15 mouse cellular contexts compared by ENCODE assay signal in the genomic region with DNA sequence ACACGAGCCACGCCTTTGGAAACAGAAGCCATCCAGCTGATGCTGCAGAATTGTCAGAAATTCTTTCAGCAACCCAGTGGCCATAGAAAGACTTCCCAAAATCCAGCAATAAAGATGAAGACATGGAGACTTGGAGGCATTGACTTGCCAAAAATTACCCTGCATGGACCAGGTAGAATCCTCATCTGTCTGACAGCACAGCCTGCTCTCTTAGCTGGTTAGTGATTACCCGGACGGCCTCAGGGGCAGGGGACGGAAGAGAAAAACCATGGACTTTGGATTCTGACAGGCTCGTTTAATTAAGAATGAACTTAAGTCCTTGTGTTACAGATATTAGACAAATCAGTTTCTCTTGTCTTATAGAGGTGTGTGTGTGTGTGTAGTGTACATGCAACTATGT. TPM values are rescaled to one million over a fixed set of nuclear protein-coding genes. Genes with fewer than 3 reads are reported as not detected.
DNase-seq lines count a peak whose midpoint lies in the region; ATAC-seq and TF ChIP-seq lines count a peak whose summit lies in the region.
"Had no signal": no experiment of that assay in that cellular context is flagged by ENCODE, and none has a peak within 500 bp of the region (broad histone marks: within the 10 kb centered on the region; RNA-seq: fewer than 3 reads in every experiment).

No protein-coding gene starts in this region.

- no peaks in the 10 kb centered on the region for H3K36me3 ChIP-seq in heart, embryonic 13.5 days
- no peaks in the 10 kb centered on the region for H3K36me3 ChIP-seq in kidney, adult 2 months (ENCODE audit: control insufficient read depth, insufficient read depth, low read length)
- H3K36me3 ChIP-seq in liver, embryonic 11.5 days (ENCODE audit: control insufficient read depth, insufficient read depth, low read length), result no peaks in the 10 kb centered on the region
- H3K36me3 ChIP-seq in stomach, postnatal 0 days (ENCODE audit: control insufficient read depth, insufficient read depth, low read length), result no peaks in the 10 kb centered on the region
- H3K36me3 ChIP-seq: embryonic facial prominence, embryonic 12.5 days; limb, embryonic 13.5 days; midbrain, embryonic 13.5 days had no signal

- no peak overlapping the region for H3K4me3 ChIP-seq in heart, embryonic 13.5 days
- H3K4me3 ChIP-seq in kidney, adult 2 months (ENCODE audit: insufficient read depth, low read depth, low read length), result no peak overlapping the region
- no peak overlapping the region for H3K4me3 ChIP-seq in liver, embryonic 11.5 days (ENCODE audit: low read depth, low read length)
- H3K4me3 ChIP-seq in stomach, postnatal 0 days (ENCODE audit: low read depth, low read length), result no peak overlapping the region
- H3K4me3 ChIP-seq: embryonic facial prominence, embryonic 12.5 days; limb, embryonic 13.5 days; midbrain, embryonic 13.5 days had no signal

- no peak for ATAC-seq in heart, embryonic 13.5 days (ENCODE audit: extremely low read depth, insufficient number of reproducible peaks, low FRiP score, low TSS enrichment)
- ATAC-seq in liver, embryonic 11.5 days (replicated peaks; ENCODE audit: low FRiP score), result no peak
- ATAC-seq in stomach, postnatal 0 days (ENCODE audit: low FRiP score, low TSS enrichment), result no peak
- ATAC-seq: midbrain, embryonic 13.5 days had no signal

- peaks cover 48% of the 10 kb centered on the region for H3K4me1 ChIP-seq in heart, embryonic 13.5 days
- H3K4me1 ChIP-seq in kidney, adult 2 months (ENCODE audit: control insufficient read depth, insufficient read depth, low read length), result peaks cover 11% of the 10 kb centered on the region; the same call in 1 of the 2 replicates
- peaks cover 37% of the 10 kb centered on the region for H3K4me1 ChIP-seq in liver, embryonic 11.5 days (replicated peaks; ENCODE audit: control insufficient read depth, insufficient read depth, low read length)
- H3K4me1 ChIP-seq in stomach, postnatal 0 days (replicated peaks; ENCODE audit: control insufficient read depth, insufficient read depth), result peaks cover 7% of the 10 kb centered on the region; the same call in 1 of the 2 replicates

- no peaks in the 10 kb centered on the region for H3K9me3 ChIP-seq in heart, embryonic 13.5 days
- H3K9me3 ChIP-seq in liver, embryonic 11.5 days (ENCODE audit: control insufficient read depth, low read length), result no peaks in the 10 kb centered on the region
- no peaks in the 10 kb centered on the region for H3K9me3 ChIP-seq in stomach, postnatal 0 days (ENCODE audit: control insufficient read depth, low read length)
- H3K9me3 ChIP-seq: embryonic facial prominence, embryonic 12.5 days; limb, embryonic 13.5 days; midbrain, embryonic 13.5 days had no signal

- TF ChIP-seq EP300 in stomach, postnatal 0 days (optimal IDR thresholded peaks at IDR 0.05), result no peak

- no peak for DNase-seq in heart, postnatal 4 days
- DNase-seq in kidney, adult 2 months, result peak; percentile 90
- DNase-seq in liver, embryonic 11.5 days (ENCODE audit: low spot score), result no peak
- DNase-seq in stomach, postnatal 0 days (ENCODE audit: low spot score), result peak; percentile 17
- DNase-seq in left cerebral cortex, adult 8-10 months (ENCODE audit: low spot score in 2 of 2), result no peak
- DNase-seq in testis, postnatal 14 days (ENCODE audit: low spot score), result no peak
- no peak for DNase-seq in lung, postnatal 14 days
- DNase-seq: adrenal gland, postnatal 10 days; cerebellum, postnatal 25 days; heart, postnatal 10 days; thymus, postnatal 25 days had no signal

- no peaks in the 10 kb centered on the region for H3K27me3 ChIP-seq in heart, embryonic 13.5 days (replicated peaks)
- no peaks in the 10 kb centered on the region for H3K27me3 ChIP-seq in kidney, adult 2 months (replicated peaks; ENCODE audit: control insufficient read depth, insufficient read depth, low read length)
- no peaks in the 10 kb centered on the region for H3K27me3 ChIP-seq in liver, embryonic 11.5 days (replicated peaks; ENCODE audit: control insufficient read depth, insufficient read depth, low read length)
- no peaks in the 10 kb centered on the region for H3K27me3 ChIP-seq in stomach, postnatal 0 days (ENCODE audit: control insufficient read depth, insufficient read depth, low read length)
- H3K27me3 ChIP-seq: embryonic facial prominence, embryonic 12.5 days; limb, embryonic 13.5 days; midbrain, embryonic 13.5 days had no signal

- peak overlapping the region; percentile 69 for H3K27ac ChIP-seq in heart, embryonic 13.5 days (replicated peaks)
- peak overlapping the region; percentile 69 for H3K27ac ChIP-seq in kidney, adult 2 months (ENCODE audit: insufficient read depth, low read depth, low read length)
- H3K27ac ChIP-seq in liver, embryonic 11.5 days (ENCODE audit: low read depth, low read length), result peak overlapping the region; percentile 32; the same call in 1 of the 2 replicates
- H3K27ac ChIP-seq in stomach, postnatal 0 days (replicated peaks), result peak overlapping the region; percentile 61
- H3K27ac ChIP-seq: embryonic facial prominence, embryonic 12.5 days; limb, embryonic 13.5 days; midbrain, embryonic 13.5 days had no signal

- no peak overlapping the region for H3K9ac ChIP-seq in heart, embryonic 13.5 days
- H3K9ac ChIP-seq in liver, embryonic 11.5 days (ENCODE audit: low read depth, low read length), result no peak overlapping the region
- H3K9ac ChIP-seq in stomach, postnatal 0 days (ENCODE audit: low read length), result no peak overlapping the region
- H3K9ac ChIP-seq: limb, embryonic 13.5 days; midbrain, embryonic 13.5 days had no signal

- TF ChIP-seq POLR2A in kidney, adult 2 months (IDR thresholded peaks at IDR 0.05; ENCODE audit: low read depth, low read length), result no peak

- WGBS in heart, embryonic 13.5 days, result 71% methylated on average over 6 of the region's 6 CpGs
- 48% methylated on average over 6 of the region's 6 CpGs for WGBS in kidney, adult 2 months
- WGBS in liver, embryonic 11.5 days, result 67% methylated on average over 6 of the region's 6 CpGs
- 64% methylated on average over 6 of the region's 6 CpGs for WGBS in stomach, postnatal 0 days

- TF ChIP-seq CTCF in kidney, adult 2 months (conservative IDR thresholded peaks at IDR 0.05; ENCODE audit: insufficient read depth, insufficient read length, low read depth, low read length), result no peak
- no peak for TF ChIP-seq CTCF in stomach, postnatal 0 days (IDR thresholded peaks at IDR 0.05; ENCODE audit: low read depth)

- H3K4me2 ChIP-seq in heart, embryonic 13.5 days, result no peak overlapping the region
- H3K4me2 ChIP-seq in liver, embryonic 11.5 days, result peak overlapping the region; percentile 93
- H3K4me2 ChIP-seq in stomach, postnatal 0 days (replicated peaks; ENCODE audit: low read depth), result no peak overlapping the region
- H3K4me2 ChIP-seq: embryonic facial prominence, embryonic 12.5 days; limb, embryonic 13.5 days; midbrain, embryonic 13.5 days had no signal

RNA-seq across cellular contexts. Expression of a gene that starts 2.1 kb away (rescaled TPM):
- polyA plus RNA-seq in heart, embryonic 13.5 days (2015; fragmentation: Nextera tagmentation; extraction: Ambion mirVana), result 95.4 and 99.4 TPM in 2 replicates
- 100 to 1,000 TPM in 1 of 2 experiments, 10 to 100 TPM in 1; 92.4 to 108 TPM for total RNA-seq in heart, postnatal 4 days (2021)
- 43.1 and 43.5 TPM in 2 replicates for polyA plus RNA-seq in kidney, adult 2 months (2012; rRNA removed)
- 122 and 137 TPM in 2 replicates for polyA plus RNA-seq in liver, embryonic 11.5 days (2014; fragmentation: Nextera tagmentation; extraction: Ambion mirVana)
- polyA plus RNA-seq in stomach, postnatal 0 days (2015; fragmentation: Nextera tagmentation; extraction: Ambion mirVana), result 91.6 and 93.6 TPM in 2 replicates
- total RNA-seq in left cerebral cortex, adult 8-10 months (2022), result 10 to 100 TPM; 76.3 to 95.4 (median 86.2) TPM

Comparison
In these comparisons a context has a peak if more than half of its experiments do, and no peak if none do; other contexts are left out.
1. DNase-seq: peak in kidney, adult 2 months (single experiment) and stomach, postnatal 0 days (single experiment); none in heart, postnatal 4 days (single experiment), liver, embryonic 11.5 days (single experiment), left cerebral cortex, adult 8-10 months (0 of 2), testis, postnatal 14 days (single experiment) and lung, postnatal 14 days (single experiment).
2. Peak in every context shown above with its lines, with median percentiles within 50 percentile points of each other: H3K27ac ChIP-seq.